Mouse (Mus musculus): Measurements from ENCODE around the gene Gm8298. TPM values are rescaled to one million over a fixed set of nuclear protein-coding genes. Genes with fewer than 3 reads are reported as not detected.
"Not testable (repeated sequence)": the region's sequence is repeated elsewhere in the genome, so short reads cannot be mapped to it uniquely, and the experiment has no call there.

Gm8298 gene
- polyA plus RNA-seq (2015; fragmentation: Nextera tagmentation; extraction: Ambion mirVana): not detected in 2 replicates

GRCm38 (mm10) chr3:59860751-59861150, at the start of gene Gm8298:
TSS of gene Gm8298 (plus strand) at chr3:59861051.
- WGBS: 92% methylated on average over 2 of the region's 2 CpGs
- Histone ChIP-seq H3K9me3 (no peaks in the 10 kb centered on the region), H3K4me2 (no peak within 1 kb of the TSS), H3K4me1 (replicated peaks) (no peaks in the 10 kb centered on the region), H3K9ac (no peak within 1 kb of the TSS), H3K27me3 (no peaks in the 10 kb centered on the region), H3K27ac (replicated peaks) (no peak within 1 kb of the TSS), H3K4me3 (no peak within 1 kb of the TSS), H3K36me3 (no peaks in the 10 kb centered on the region)
- ATAC-seq (ENCODE audit: low read depth): no peak

- H3K4me1 ChIP-seq (replicated peaks): no peaks in the 10 kb centered on the region
- H3K9ac ChIP-seq: no peak overlapping the region
- no peak for ATAC-seq (ENCODE audit: low read depth)
- H3K9me3 ChIP-seq: no peaks in the 10 kb centered on the region
- no peaks in the 10 kb centered on the region for H3K27me3 ChIP-seq
- no peaks in the 10 kb centered on the region for H3K36me3 ChIP-seq
- no peak overlapping the region for H3K27ac ChIP-seq (replicated peaks)
- no peak overlapping the region for H3K4me2 ChIP-seq
- no peak overlapping the region for H3K4me3 ChIP-seq
Measured at GRCm38 (mm10) chr3:59813169-59813568, 47.7 kb upstream of the Gm8298 start.

GRCm38 (mm10) chr3:59870765-59871164, 9.9 kb downstream of the Gm8298 start:
- ATAC-seq (ENCODE audit: low read depth): peak; percentile 47; the same call in 1 of the 2 replicates
- Histone ChIP-seq H3K36me3 (no peaks in the 10 kb centered on the region), H3K4me1 (replicated peaks) (no peaks in the 10 kb centered on the region), H3K27ac (replicated peaks) (no peak overlapping the region), H3K4me2 (no peak overlapping the region), H3K4me3 (no peak overlapping the region), H3K9me3 (no peaks in the 10 kb centered on the region), H3K9ac (no peak overlapping the region), H3K27me3 (no peaks in the 10 kb centered on the region)
- 32% methylated on average over 2 of the region's 2 CpGs for WGBS

GRCm38 (mm10) chr3:59877601-59878000, 16.8 kb downstream of the Gm8298 start:
- H3K4me1 ChIP-seq (replicated peaks); H3K9ac ChIP-seq; H3K4me2 ChIP-seq; ATAC-seq (ENCODE audit: low read depth); H3K27me3 ChIP-seq; H3K36me3 ChIP-seq; H3K27ac ChIP-seq (replicated peaks); H3K9me3 ChIP-seq; H3K4me3 ChIP-seq: not testable (repeated sequence)
- WGBS: 21% methylated on average over 1 of the region's 1 CpGs

GRCm38 (mm10) chr3:59879801-59880554, 19.1 kb downstream of the Gm8298 start:
- H3K27ac ChIP-seq (replicated peaks); H3K4me1 ChIP-seq (replicated peaks); H3K4me3 ChIP-seq; H3K9ac ChIP-seq; ATAC-seq (ENCODE audit: low read depth); H3K9me3 ChIP-seq; H3K4me2 ChIP-seq; H3K27me3 ChIP-seq; H3K36me3 ChIP-seq: not testable (repeated sequence)
- WGBS: 70% methylated on average over 7 of the region's 7 CpGs

- no peak overlapping the region for H3K4me3 ChIP-seq
- no peak overlapping the region for H3K27ac ChIP-seq (replicated peaks)
- H3K9ac ChIP-seq: no peak overlapping the region
- ATAC-seq (ENCODE audit: low read depth): no peak
- no peaks in the 10 kb centered on the region for H3K36me3 ChIP-seq
- no peak overlapping the region for H3K4me2 ChIP-seq
- WGBS: 84% methylated on average over 2 of the region's 2 CpGs
- no peaks in the 10 kb centered on the region for H3K4me1 ChIP-seq (replicated peaks)
- no peaks in the 10 kb centered on the region for H3K27me3 ChIP-seq
- no peaks in the 10 kb centered on the region for H3K9me3 ChIP-seq
Measured at GRCm38 (mm10) chr3:59893276-59893675, 32.4 kb downstream of the Gm8298 start.

- no peak within 1 kb of the TSS for H3K4me3 ChIP-seq
- H3K27me3 ChIP-seq: no peaks in the 10 kb centered on the region
- 87% methylated on average over 2 of the region's 2 CpGs for WGBS
- no peak for ATAC-seq (ENCODE audit: low read depth)
- no peaks in the 10 kb centered on the region for H3K9me3 ChIP-seq
- no peaks in the 10 kb centered on the region for H3K4me1 ChIP-seq (replicated peaks)
- H3K27ac ChIP-seq (replicated peaks): no peak within 1 kb of the TSS
- no peaks in the 10 kb centered on the region for H3K36me3 ChIP-seq
- H3K4me2 ChIP-seq: no peak within 1 kb of the TSS
- H3K9ac ChIP-seq: no peak within 1 kb of the TSS
Measured at GRCm38 (mm10) chr3:59924914-59925313, 64.1 kb downstream of the Gm8298 start, which contains the start of gene C130079G13Rik. TSS of gene C130079G13Rik (plus strand) at chr3:59925214.

Other genes starting within 250 kb of the Gm8298 start
- not detected in 2 replicates for gene Gm5538, start 131.3 kb upstream of the Gm8298 start, polyA plus RNA-seq (2015; fragmentation: Nextera tagmentation; extraction: Ambion mirVana)
- not detected in 2 replicates for gene C130079G13Rik, start 64.2 kb downstream of the Gm8298 start, polyA plus RNA-seq (2015; fragmentation: Nextera tagmentation; extraction: Ambion mirVana)
- not detected in 2 replicates for gene Aadacl2, start 145.7 kb downstream of the Gm8298 start, polyA plus RNA-seq (2015; fragmentation: Nextera tagmentation; extraction: Ambion mirVana)
- not detected in 2 replicates for gene Aadac, start 164.7 kb downstream of the Gm8298 start, polyA plus RNA-seq (2015; fragmentation: Nextera tagmentation; extraction: Ambion mirVana)
- not detected in 2 replicates for gene Sucnr1, start 220.8 kb downstream of the Gm8298 start, polyA plus RNA-seq (2015; fragmentation: Nextera tagmentation; extraction: Ambion mirVana)